Mouse (Mus musculus) retina, embryonic 14.5 days (tissue): ENCODE data around the gene Hdac8.

ENCODE experiments used
- DNase-seq: peaks from one replicate; pipeline ENCODE4 v3.0.0-alpha.2; 2015; ENCODE audit warnings: low spot score

Hdac8 gene

GRCm38 (mm10) chrX:102504644-102505481 is at the start of gene Hdac8:
Gene Hdac8 (minus strand): TSS chrX:102505359.
- peak; percentile 66 for DNase-seq

- no peak for DNase-seq
Observed at GRCm38 (mm10) chrX:102509205-102509604, 4.0 kb upstream of the Hdac8 start.

GRCm38 (mm10) chrX:102504179-102504578 is 980 bp downstream of the Hdac8 start:
- DNase-seq, result no peak

DNA sequence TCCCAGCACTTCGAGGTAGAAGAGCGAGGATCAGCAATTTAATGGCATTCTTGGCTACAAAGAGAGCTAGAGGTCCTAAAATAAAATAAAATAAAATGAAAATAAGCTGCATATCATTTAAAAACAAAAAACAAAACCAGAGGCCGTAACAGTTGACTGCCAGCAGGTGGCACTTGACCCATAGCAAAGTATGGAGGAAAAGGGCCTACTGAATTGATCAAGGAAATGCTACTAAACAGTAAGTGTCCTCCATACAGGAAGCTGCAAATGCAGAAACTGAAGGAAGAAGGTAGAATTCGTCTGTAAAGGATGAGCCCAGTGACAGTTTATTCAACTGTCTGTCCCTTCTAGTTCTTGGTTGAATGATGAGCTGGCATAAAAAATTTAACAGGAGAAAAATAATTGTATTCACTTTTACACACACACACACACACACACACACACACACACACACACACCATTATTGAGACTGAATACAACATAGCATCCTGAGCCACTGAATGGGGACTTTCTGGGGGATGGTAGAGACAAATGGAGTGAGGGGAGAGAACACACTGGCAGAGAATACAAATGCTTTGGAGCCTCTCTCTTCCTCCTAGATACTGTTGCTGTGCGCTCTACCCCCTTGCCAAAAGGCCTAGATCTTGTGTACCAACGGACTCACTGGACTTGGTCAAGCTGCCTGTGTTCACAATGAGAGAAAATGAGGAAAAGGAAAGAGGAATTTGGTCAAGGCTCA is 11.0 kb downstream of the Hdac8 start:
- DNase-seq, result peak; percentile 18

GRCm38 (mm10) chrX:102485575-102485974 is 19.6 kb downstream of the Hdac8 start:
- DNase-seq, result no peak

- no peak for DNase-seq
Observed at GRCm38 (mm10) chrX:102479665-102480064, 25.5 kb downstream of the Hdac8 start.

DNA sequence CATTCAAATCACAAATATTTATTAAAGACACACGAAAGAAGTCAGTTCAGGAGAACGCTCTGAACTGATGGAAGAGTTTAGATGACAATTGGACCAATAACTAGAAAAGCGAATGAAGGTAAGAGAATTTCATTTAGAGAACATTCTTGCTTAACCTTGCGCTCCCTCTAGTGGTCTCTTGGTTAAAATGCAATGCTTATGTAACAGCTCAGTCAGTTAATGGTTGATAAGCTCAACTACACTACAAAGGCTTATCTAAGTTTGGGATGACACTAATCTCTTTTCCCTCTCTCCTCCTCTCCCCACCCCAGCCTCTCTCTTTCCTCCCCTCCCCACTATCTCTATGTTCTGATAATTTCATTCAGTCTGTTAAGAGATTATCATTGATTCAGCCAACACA is 26.2 kb downstream of the Hdac8 start:
- peak; percentile 76 for DNase-seq

DNA sequence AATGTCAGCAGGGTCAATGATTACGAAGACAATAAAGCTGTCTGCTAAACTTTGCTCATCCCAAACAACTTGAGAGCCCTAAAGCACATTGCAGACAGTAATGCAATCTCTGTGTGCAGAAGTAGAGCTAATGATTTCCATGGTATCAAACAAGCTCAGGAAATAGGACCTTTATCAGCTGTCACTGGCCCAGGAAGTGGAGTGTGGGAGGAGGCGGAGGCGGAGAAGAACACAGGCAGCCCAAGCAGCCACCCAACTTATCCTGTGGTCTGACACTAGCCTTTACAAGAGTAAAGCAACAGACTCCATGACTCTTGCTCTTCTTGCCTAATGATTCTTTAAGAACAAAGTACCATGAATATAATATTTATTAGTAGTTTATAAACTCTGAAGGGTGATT is 26.7 kb downstream of the Hdac8 start:
- DNase-seq, result no peak

DNA sequence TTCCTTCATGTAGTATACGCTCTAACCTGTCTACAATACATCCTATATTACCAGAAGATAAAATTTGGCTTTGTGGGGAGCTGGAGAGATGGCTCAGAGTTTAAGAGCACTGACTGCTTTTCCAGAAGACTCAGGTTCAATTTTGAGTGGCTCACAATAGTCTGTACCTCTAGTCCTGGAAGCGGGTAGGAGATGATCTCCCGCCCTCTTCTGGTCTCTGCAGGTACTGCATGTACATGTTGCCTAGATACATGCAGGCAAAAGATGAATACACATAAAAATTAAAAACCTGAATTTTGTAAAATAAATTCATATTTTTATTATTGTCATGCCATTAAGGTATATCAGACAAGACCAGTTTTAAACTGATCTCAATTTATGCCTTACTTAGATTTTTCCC is 28.4 kb downstream of the Hdac8 start:
- DNase-seq, result peak; percentile 76

DNA sequence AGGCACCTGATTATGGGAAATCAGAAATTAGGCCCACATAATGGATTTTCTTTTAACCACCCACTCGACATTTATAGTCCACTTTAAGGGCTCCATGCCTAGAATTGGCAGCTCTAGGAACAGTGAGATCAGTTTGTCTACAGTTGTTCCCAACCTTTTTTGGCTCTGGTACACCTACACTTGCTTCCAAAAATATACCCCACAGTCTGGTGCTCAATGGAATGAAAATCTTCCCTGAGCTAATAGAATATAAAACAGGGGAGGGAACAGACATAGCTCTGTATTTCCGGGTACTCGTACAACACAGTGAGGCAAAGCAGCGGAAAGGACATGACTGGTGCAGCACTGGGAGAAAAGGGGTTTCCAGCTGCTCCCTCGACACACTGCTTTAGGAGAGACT is 29.6 kb downstream of the Hdac8 start:
- DNase-seq, result no peak

- no peak for DNase-seq
Observed at GRCm38 (mm10) chrX:102418343-102419127, 86.6 kb downstream of the Hdac8 start.

GRCm38 (mm10) chrX:102416972-102417371 is 88.2 kb downstream of the Hdac8 start:
- no peak for DNase-seq

GRCm38 (mm10) chrX:102416386-102416785 is 88.8 kb downstream of the Hdac8 start:
- no peak for DNase-seq

GRCm38 (mm10) chrX:102384765-102385164 is 120.4 kb downstream of the Hdac8 start:
- DNase-seq, result no peak

- DNase-seq, result no peak
Observed at GRCm38 (mm10) chrX:102383151-102383550, 122.0 kb downstream of the Hdac8 start.

DNA sequence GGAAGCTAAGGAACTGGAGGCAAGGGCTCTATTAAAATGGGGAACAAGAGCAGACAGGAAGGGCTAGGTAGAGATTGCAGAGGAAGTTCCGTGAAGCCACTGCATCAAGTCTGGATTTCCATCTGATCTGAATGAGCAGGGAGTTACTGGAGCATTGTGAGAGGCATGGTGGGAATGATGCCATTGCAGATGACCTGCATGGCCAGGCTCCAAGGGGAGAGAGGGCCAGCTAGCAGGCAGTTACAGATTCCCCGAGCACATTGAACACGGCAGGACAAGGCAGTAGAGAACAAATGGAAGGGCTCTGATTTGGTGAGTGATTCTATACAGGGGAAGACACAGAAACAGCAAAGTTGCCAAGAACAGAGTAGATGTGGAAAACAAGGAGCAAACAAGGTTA is 138.6 kb downstream of the Hdac8 start:
- no peak for DNase-seq

DNA sequence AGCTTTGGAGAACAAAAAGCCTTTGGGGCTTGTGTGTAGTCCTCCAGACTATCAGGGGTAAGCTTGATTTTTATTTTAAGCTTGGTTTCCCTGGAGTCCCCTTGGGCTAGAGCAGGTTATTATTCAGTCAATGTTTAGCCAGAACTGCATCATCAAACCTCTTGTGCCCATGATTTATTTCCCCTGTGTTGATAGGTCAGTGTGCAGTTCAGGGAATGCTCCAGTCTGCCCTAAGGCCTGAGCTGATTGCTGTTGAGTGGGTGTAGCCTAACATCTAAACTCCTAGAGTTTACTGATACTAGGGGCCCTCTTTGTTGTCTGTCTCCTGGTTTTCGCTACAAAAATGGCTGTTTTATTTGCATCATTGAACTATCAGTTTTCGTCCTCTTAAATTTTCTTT is 142.9 kb downstream of the Hdac8 start:
- no peak for DNase-seq

- DNase-seq, result no peak
Observed at GRCm38 (mm10) chrX:102353412-102353811, 151.7 kb downstream of the Hdac8 start.

GRCm38 (mm10) chrX:102349843-102350731 is 155.1 kb downstream of the Hdac8 start:
- DNase-seq, result no peak

- DNase-seq, result no peak
Observed at GRCm38 (mm10) chrX:102348886-102349486, 156.2 kb downstream of the Hdac8 start.

GRCm38 (mm10) chrX:102341688-102342087 is 163.5 kb downstream of the Hdac8 start:
- DNase-seq, result peak; percentile 1
